Mouse (Mus musculus) bone marrow, adult 2 months (tissue): ENCODE data around the gene Rbm28.

Experiments used
- CTCF ChIP-seq: fragments of 200-500 bp; IDR thresholded peaks from 2 replicates; pipeline ENCODE4 v1.5.1; 2011; ENCODE audit warnings: low read length, control low read depth; ENCODE audit not compliant: control insufficient read depth, insufficient read depth
- POLR2A ChIP-seq: fragments of 200-500 bp; IDR thresholded peaks from 2 replicates; pipeline ENCODE4 v1.6.1; 2011; ENCODE audit warnings: low read depth, mild to moderate bottlenecking, control low read depth, low read length, borderline replicate concordance; ENCODE audit not compliant: control insufficient read depth

GRCm38 (mm10) chr6:29084401-29084800 lies 80.4 kb downstream of the Rbm28 start:
- TF ChIP-seq POLR2A: no peak
- TF ChIP-seq CTCF: no peak
